Mouse (Mus musculus) liver, embryonic 16.5 days (tissue): ENCODE results near the gene Ly6g6f. TPM values are rescaled to one million over a fixed set of nuclear protein-coding genes. Genes with fewer than 3 reads are reported as not detected.
A peak's percentile ranks its signal among the peaks of the same experiment; 100 is the strongest.

Source experiments
- ATAC-seq: fragments of 200-750 bp; cut with Nextera tagmentation; 2 replicates; pipeline ENCODE4 v1.8.0; 2017; ENCODE audit warnings: low read depth, mild to moderate bottlenecking, moderate number of reproducible peaks, moderate library complexity
- H3K27ac ChIP-seq: fragments of 300-500 bp; sonication (generic); 2 replicates; pipeline ENCODE4 v1.5.1; 2014; ENCODE audit warnings: mild to moderate bottlenecking, low read length
- H3K27me3 ChIP-seq: fragments of 300-500 bp; sonication (generic); 2 replicates; pipeline ENCODE4 v1.6.1; 2014; ENCODE audit warnings: low read depth, low read length, mixed read lengths; ENCODE audit not compliant: control insufficient read depth, insufficient read depth
- H3K36me3 ChIP-seq: fragments of 300-500 bp; sonication (generic); 2 replicates; pipeline ENCODE4 v1.6.1; 2014; ENCODE audit warnings: mild to moderate bottlenecking; ENCODE audit not compliant: control insufficient read depth, insufficient read depth
- H3K4me1 ChIP-seq: fragments of 300-500 bp; sonication (generic); 2 replicates; pipeline ENCODE4 v1.6.1; 2014; ENCODE audit warnings: low read depth, low read length, mixed read lengths; ENCODE audit not compliant: control insufficient read depth
- H3K4me2 ChIP-seq: fragments of 300-500 bp; sonication (generic); 2 replicates; pipeline ENCODE4 v1.6.1; 2014; ENCODE audit warnings: low read depth, low read length, mixed read lengths
- H3K4me3 ChIP-seq: fragments of 300-500 bp; sonication (generic); 2 replicates; pipeline ENCODE4 v1.5.1; 2014; ENCODE audit warnings: low read depth, mild to moderate bottlenecking, low read length
- H3K9ac ChIP-seq: fragments of 300-500 bp; sonication (generic); 2 replicates; pipeline ENCODE4 v1.6.1; 2014; ENCODE audit warnings: low read depth, low read length
- H3K9me3 ChIP-seq: fragments of 300-500 bp; sonication (generic); replicated peaks from 2 replicates; pipeline ENCODE4 v1.6.1; 2016; ENCODE audit warnings: low read length; ENCODE audit not compliant: control insufficient read depth
- WGBS: fragments of 180-500 bp; shearing (Covaris S2); extraction: QIAGEN DNeasy Blood & Tissue Kit; methylation state at CpG from one replicate; pipeline ENCODE4 v1.1.7; 2014; ENCODE audit not compliant: insufficient replicate concordance; 5-methylcytosine and 5-hydroxymethylcytosine counted together
- polyA plus RNA-seq: library from polyadenylated mRNA; unstranded; fragments of >200 nt; fragmentation: Nextera tagmentation; extraction: Ambion mirVana; gene quantifications from 2 replicates; pipeline ENCODE4 v1.2.1, GENCODE M21; 2015

Gene Ly6g6f
- polyA plus RNA-seq, 1 experiment from 2014 or later = 5.7 TPM

- peak within 1 kb of the TSS; percentile 94 for H3K9ac ChIP-seq
- H3K27ac ChIP-seq = peak within 1 kb of the TSS; percentile 95
- H3K27me3 ChIP-seq = no peaks in the 10 kb centered on the region
- H3K4me1 ChIP-seq = peaks cover 14% of the 10 kb centered on the region
- peak within 1 kb of the TSS; percentile 78 for H3K4me3 ChIP-seq
- H3K9me3 ChIP-seq = no peaks in the 10 kb centered on the region
- H3K4me2 ChIP-seq = peak within 1 kb of the TSS; percentile 66
- peaks cover 14% of the 10 kb centered on the region for H3K36me3 ChIP-seq
- 2% methylated on average over 65 of the region's 67 CpGs for WGBS
- peak; percentile 97 for ATAC-seq
Observed at GRCm38 (mm10) chr17:35088825-35089644, 3.6 kb upstream of the Ly6g6f start, which contains the start of gene Abhd16a. Gene Abhd16a, plus strand, starts transcription at chr17:35089263.

GRCm38 (mm10) chr17:35088151-35088550, 2.7 kb upstream of the Ly6g6f start:
- no peaks in the 10 kb centered on the region for H3K9me3 ChIP-seq
- H3K4me1 ChIP-seq = peaks cover 14% of the 10 kb centered on the region
- no peak for ATAC-seq
- no peak overlapping the region for H3K27ac ChIP-seq
- H3K36me3 ChIP-seq = peaks cover 14% of the 10 kb centered on the region
- 30% methylated on average over 2 of the region's 2 CpGs for WGBS
- H3K27me3 ChIP-seq = no peaks in the 10 kb centered on the region
- H3K9ac ChIP-seq = no peak overlapping the region
- H3K4me2 ChIP-seq = no peak overlapping the region
- H3K4me3 ChIP-seq = no peak overlapping the region

- WGBS = 41% methylated on average over 3 of the region's 3 CpGs
- no peak overlapping the region for H3K4me3 ChIP-seq
- no peak overlapping the region for H3K9ac ChIP-seq
- H3K4me1 ChIP-seq = peaks cover 19% of the 10 kb centered on the region
- H3K4me2 ChIP-seq = no peak overlapping the region
- H3K27me3 ChIP-seq = no peaks in the 10 kb centered on the region
- no peak for ATAC-seq
- no peak overlapping the region for H3K27ac ChIP-seq
- no peaks in the 10 kb centered on the region for H3K36me3 ChIP-seq
- no peaks in the 10 kb centered on the region for H3K9me3 ChIP-seq
Observed at GRCm38 (mm10) chr17:35083929-35084497, 1.4 kb downstream of the Ly6g6f start.

- no peaks in the 10 kb centered on the region for H3K9me3 ChIP-seq
- ATAC-seq = no peak
- no peak overlapping the region for H3K27ac ChIP-seq
Observed at GRCm38 (mm10) chr17:35082841-35083576, 2.4 kb downstream of the Ly6g6f start.

GRCm38 (mm10) chr17:35080710-35081109, 4.7 kb downstream of the Ly6g6f start:
- H3K4me1 ChIP-seq = peaks cover 24% of the 10 kb centered on the region
- H3K4me2 ChIP-seq = no peak overlapping the region; the same call in 1 of the 2 replicates

More at GRCm38 (mm10) chr17:35082841-35083576, 2.4 kb downstream of the Ly6g6f start:
- Histone ChIP-seq H3K36me3 (no peaks in the 10 kb centered on the region), H3K4me3 (no peak overlapping the region), H3K4me1 (peaks cover 22% of the 10 kb centered on the region), H3K9ac (no peak overlapping the region), H3K4me2 (no peak overlapping the region), H3K27me3 (peaks cover 2% of the 10 kb centered on the region)
- 80% methylated on average over 16 of the region's 16 CpGs for WGBS

GRCm38 (mm10) chr17:35080248-35080647, 5.2 kb downstream of the Ly6g6f start:
- Histone ChIP-seq H3K4me2 (peak overlapping the region; percentile 65), H3K4me3 (peak overlapping the region; percentile 34)

More at GRCm38 (mm10) chr17:35080710-35081109, 4.7 kb downstream of the Ly6g6f start:
- 86% methylated on average over 4 of the region's 4 CpGs for WGBS
- Histone ChIP-seq H3K4me3 (no peak overlapping the region), H3K36me3 (no peaks in the 10 kb centered on the region), H3K9ac (no peak overlapping the region; the same call in 1 of the 2 replicates), H3K27me3 (peaks cover 6% of the 10 kb centered on the region), H3K27ac (peak overlapping the region; percentile 80; the same call in 1 of the 2 replicates), H3K9me3 (no peaks in the 10 kb centered on the region)
- no peak for ATAC-seq

GRCm38 (mm10) chr17:35079778-35080177, 5.6 kb downstream of the Ly6g6f start:
- H3K9me3 ChIP-seq = no peaks in the 10 kb centered on the region
- 10% methylated on average over 9 of the region's 9 CpGs for WGBS
- H3K9ac ChIP-seq = peak overlapping the region; percentile 58
- H3K27ac ChIP-seq = peak overlapping the region; percentile 80
- peaks cover 6% of the 10 kb centered on the region for H3K27me3 ChIP-seq
- peak overlapping the region; percentile 34 for H3K4me3 ChIP-seq
- ATAC-seq = peak; percentile 96
- no peaks in the 10 kb centered on the region for H3K36me3 ChIP-seq
- peaks cover 23% of the 10 kb centered on the region for H3K4me1 ChIP-seq
- H3K4me2 ChIP-seq = peak overlapping the region; percentile 65

More at GRCm38 (mm10) chr17:35080248-35080647, 5.2 kb downstream of the Ly6g6f start:
- peak; percentile 62 for ATAC-seq
- 24% methylated on average over 6 of the region's 6 CpGs for WGBS
- H3K9me3 ChIP-seq = no peaks in the 10 kb centered on the region
- peak overlapping the region; percentile 58 for H3K9ac ChIP-seq
- H3K4me1 ChIP-seq = peaks cover 23% of the 10 kb centered on the region
- H3K27ac ChIP-seq = peak overlapping the region; percentile 80
- H3K27me3 ChIP-seq = peaks cover 6% of the 10 kb centered on the region
- H3K36me3 ChIP-seq = no peaks in the 10 kb centered on the region

GRCm38 (mm10) chr17:35077786-35078233, 7.6 kb downstream of the Ly6g6f start, which contains the start of gene Ly6g6d:
Gene Ly6g6d, minus strand, starts transcription at chr17:35078065.
- Histone ChIP-seq H3K4me3 (no peak within 1 kb of the TSS), H3K27me3 (peaks cover 6% of the 10 kb centered on the region), H3K27ac (no peak within 1 kb of the TSS), H3K4me2 (peak within 1 kb of the TSS; percentile 33), H3K36me3 (no peaks in the 10 kb centered on the region), H3K9ac (no peak within 1 kb of the TSS), H3K4me1 (peaks cover 23% of the 10 kb centered on the region), H3K9me3 (no peaks in the 10 kb centered on the region)
- no peak for ATAC-seq
- WGBS = 16% methylated on average over 12 of the region's 14 CpGs
